Mouse (Mus musculus): ENCODE measurements around the gene Gm17349. TPM values are rescaled to one million over a fixed set of nuclear protein-coding genes. Genes with fewer than 3 reads are reported as not detected.

Gm17349 gene
- polyA plus RNA-seq, 1 experiment, result not detected

DNA sequence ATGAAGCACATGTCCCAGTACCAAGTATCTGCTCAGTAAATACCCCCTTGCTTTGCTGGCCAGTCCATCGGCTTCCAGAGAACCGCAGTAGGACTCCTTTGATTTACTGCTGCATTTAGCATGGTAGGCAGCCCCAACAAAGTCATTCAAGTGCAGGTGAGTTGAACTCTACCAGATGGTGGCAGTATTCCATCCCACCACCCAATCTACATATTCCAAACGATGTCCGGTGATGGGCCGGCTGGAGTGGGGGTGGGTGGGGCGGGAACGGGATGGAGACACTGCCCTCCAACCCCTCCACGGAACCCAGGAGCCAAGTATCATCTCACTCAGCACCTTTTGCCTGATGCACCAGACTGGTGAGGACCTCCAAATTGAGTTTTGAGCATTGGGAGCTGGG lies 52.0 kb downstream of the Gm17349 start:
- Histone ChIP-seq H3K27me3 (ENCODE audit: control insufficient read depth, insufficient read depth, low read length) (no peaks in the 10 kb centered on the region), H3K36me3 (ENCODE audit: control insufficient read depth, insufficient read depth, low read length) (no peaks in the 10 kb centered on the region), H3K4me1 (ENCODE audit: control insufficient read depth, insufficient read depth, low read length) (peaks cover 2% of the 10 kb centered on the region), H3K27ac (ENCODE audit: control insufficient read depth, insufficient read depth, low read depth, low read length) (no peak overlapping the region), H3K4me3 (ENCODE audit: control insufficient read depth, low read depth, low read length) (no peak overlapping the region)
- TF ChIP-seq CTCF (IDR thresholded peaks at IDR 0.05; ENCODE audit: control insufficient read depth, insufficient read depth, insufficient replicate concordance, low read depth, low read length) (no peak), POLR2A (IDR thresholded peaks at IDR 0.05; ENCODE audit: control insufficient read depth, low read depth, low read length) (no peak)

Other genes starting within 250 kb of the Gm17349 start
- gene Nckap5l, start 247.7 kb downstream of the Gm17349 start, polyA plus RNA-seq (2012; rRNA removed), result 3.9 and 4.4 TPM in 2 replicates
- 4.6 and 4.7 TPM in 2 replicates for gene Bcdin3d, start 230.8 kb downstream of the Gm17349 start, polyA plus RNA-seq (2012; rRNA removed)
- 0.19 and 0.72 TPM in 2 replicates for gene Faim2, start 177.3 kb downstream of the Gm17349 start, polyA plus RNA-seq (2012; rRNA removed)
- 13.8 and 16.9 TPM in 2 replicates for gene Aqp2, start 126.4 kb downstream of the Gm17349 start, polyA plus RNA-seq (2012; rRNA removed)
- gene Aqp5, start 114.7 kb downstream of the Gm17349 start, polyA plus RNA-seq (2012; rRNA removed), result 1.1 and 1.6 TPM in 2 replicates
- gene Aqp6, start 104.1 kb downstream of the Gm17349 start, polyA plus RNA-seq (2012; rRNA removed), result not detected in 2 replicates
- 41.2 and 45.7 TPM in 2 replicates for gene Racgap1, start 53.8 kb downstream of the Gm17349 start, polyA plus RNA-seq (2012; rRNA removed)
- gene Asic1, start 35.1 kb downstream of the Gm17349 start, polyA plus RNA-seq (2012; rRNA removed), result 0.07 and 0.16 TPM in 2 replicates
- 26.3 and 30.9 TPM in 2 replicates for gene Smarcd1, start 3.4 kb downstream of the Gm17349 start, polyA plus RNA-seq (2012; rRNA removed)
- 16.6 and 16.9 TPM in 2 replicates for gene Gpd1, start 12.0 kb upstream of the Gm17349 start, polyA plus RNA-seq (2012; rRNA removed)
- gene Cox14, start 20.1 kb upstream of the Gm17349 start, polyA plus RNA-seq (2012; rRNA removed), result 50.5 and 51.6 TPM in 2 replicates
- gene Cers5, start 67.4 kb upstream of the Gm17349 start, polyA plus RNA-seq (2012; rRNA removed), result 19.4 and 23.4 TPM in 2 replicates
- 3.8 and 4.1 TPM in 2 replicates for gene Lima1, start 170.0 kb upstream of the Gm17349 start, polyA plus RNA-seq (2012; rRNA removed)

Data from testis, adult 2 months (tissue).